Mouse (Mus musculus): ENCODE measurements at regions not wholly inside any gene's neighbourhood (a gene's known extent, or its start where the extent isn't known, plus 50 kb on each side); places are given as distances from the start of the nearest gene placed in this dataset.

- TF ChIP-seq CTCF (IDR thresholded peaks at IDR 0.05; ENCODE audit: low read depth) (no peak), EP300 (IDR thresholded peaks at IDR 0.05; ENCODE audit: low read depth) (no peak)
Observed at GRCm38 (mm10) chr9:78773936-78774335, 158.6 kb downstream of the Cd109 start.
